Mouse (Mus musculus) adrenal gland, postnatal 4 days (tissue): ENCODE results near the gene Adat1. TPM values are rescaled to one million over a fixed set of nuclear protein-coding genes. Genes with fewer than 3 reads are reported as not detected.
A peak's percentile ranks its signal among the peaks of the same experiment; 100 is the strongest.

ENCODE experiments used
- DNase-seq, 2 experiments: peaks; one replicate each; pipeline ENCODE4 v3.0.0; 2021 to 2022; ENCODE audit warnings: low spot score in 2 of 2, mixed read lengths in 2 of 2
- long read RNA-seq, 2 experiments: library from polyadenylated mRNA; stranded (forward); transcript quantifications; one replicate each; pipeline ENCODE4 v2.0.0; 2021
- total RNA-seq, 2 experiments: library from RNA; stranded (reverse); gene quantifications; 2 replicates each; pipeline ENCODE4 v1.2.3; 2021

Adat1 gene
- total RNA-seq = 1 to 10 TPM; 3.6 TPM
- long read RNA-seq, experiment 1, partial matches to known transcripts = 2 of 7 reads
- long read RNA-seq, experiment 1, other reads (novel, unspliced or antisense) = 5 of 7 reads
- long read RNA-seq, experiment 2, partial matches to known transcripts = 0 of 12 reads
- long read RNA-seq, experiment 2, other reads (novel, unspliced or antisense) = 9 of 12 reads

GRCm38 (mm10) chr8:111992013-111992702, at the start of gene Adat1:
TSS of gene Adat1 (minus strand) at chr8:111992302.
- DNase-seq = peak; percentile 67 to 69

- DNase-seq = no peak
Measured at GRCm38 (mm10) chr8:112037521-112037920, 45.4 kb upstream of the Adat1 start.

- peak in 1 of 2 experiments; percentile 16 for DNase-seq
Measured at GRCm38 (mm10) chr8:112034603-112035002, 42.5 kb upstream of the Adat1 start.

- no peak for DNase-seq
Measured at GRCm38 (mm10) chr8:112033071-112033470, 41.0 kb upstream of the Adat1 start.

GRCm38 (mm10) chr8:112030663-112031062, 38.6 kb upstream of the Adat1 start:
- no peak for DNase-seq

- no peak for DNase-seq
Measured at GRCm38 (mm10) chr8:112029455-112029854, 37.4 kb upstream of the Adat1 start.

- no peak for DNase-seq
Measured at GRCm38 (mm10) chr8:112014936-112015335, 22.8 kb upstream of the Adat1 start, which contains the start of gene Gm6793. TSS of gene Gm6793 (minus strand) at chr8:112015036.

GRCm38 (mm10) chr8:112011816-112012242, 19.7 kb upstream of the Adat1 start:
- peak; percentile 8 to 18 for DNase-seq

GRCm38 (mm10) chr8:112010997-112011815, 19.1 kb upstream of the Adat1 start, which contains the start of the genes Kars and Terf2ip:
TSS of gene Kars (minus strand) at chr8:112011323.
TSS of gene Terf2ip (plus strand) at chr8:112011398.
- peak; percentile 82 to 88 for DNase-seq

- DNase-seq = no peak
Measured at GRCm38 (mm10) chr8:112009558-112009957, 17.5 kb upstream of the Adat1 start.

- DNase-seq = no peak
Measured at GRCm38 (mm10) chr8:112007669-112008068, 15.6 kb upstream of the Adat1 start.

GRCm38 (mm10) chr8:112005601-112006000, 13.5 kb upstream of the Adat1 start:
- DNase-seq = no peak

- DNase-seq = no peak
Measured at GRCm38 (mm10) chr8:112004754-112005153, 12.7 kb upstream of the Adat1 start.

GRCm38 (mm10) chr8:111992703-111993039, 569 bp upstream of the Adat1 start:
- no peak for DNase-seq

- no peak for DNase-seq
Measured at GRCm38 (mm10) chr8:111991278-111991677, 824 bp downstream of the Adat1 start.

- peak; percentile 49 to 55 for DNase-seq
Measured at GRCm38 (mm10) chr8:111989911-111990310, 2.2 kb downstream of the Adat1 start.

GRCm38 (mm10) chr8:111984511-111984910, 7.6 kb downstream of the Adat1 start:
- DNase-seq = no peak

- no peak for DNase-seq
Measured at GRCm38 (mm10) chr8:111982116-111982515, 10.0 kb downstream of the Adat1 start.

- DNase-seq = no peak
Measured at GRCm38 (mm10) chr8:111978147-111978546, 14.0 kb downstream of the Adat1 start.

GRCm38 (mm10) chr8:111976326-111976725, 15.8 kb downstream of the Adat1 start:
- DNase-seq = no peak

GRCm38 (mm10) chr8:111975706-111976105, 16.4 kb downstream of the Adat1 start:
- no peak for DNase-seq

- no peak for DNase-seq
Measured at GRCm38 (mm10) chr8:111974138-111974537, 18.0 kb downstream of the Adat1 start.
